Mouse (Mus musculus): ENCODE results near the gene Gm20388.

- TF ChIP-seq POLR2A (IDR thresholded peaks at IDR 0.05; ENCODE audit: borderline replicate concordance, extremely low read depth, insufficient read depth, insufficient read length, poor library complexity, severe bottlenecking) (no peak), CTCF (IDR thresholded peaks at IDR 0.05; ENCODE audit: borderline replicate concordance, extremely low read depth, insufficient read depth, insufficient read length) (no peak)
Measured at GRCm38 (mm10) chr8:124301935-124302555, 4391.4 kb downstream of the Gm20388 start.

Data from brain, embryonic 14.5 days (tissue).